Mouse (Mus musculus): Measurements from ENCODE around the gene Zfp1.

Zfp1 gene

GRCm38 (mm10) chr8:111625694-111626527, 17.3 kb upstream of the Zfp1 start:
- peak; percentile 96 for DNase-seq

DNA sequence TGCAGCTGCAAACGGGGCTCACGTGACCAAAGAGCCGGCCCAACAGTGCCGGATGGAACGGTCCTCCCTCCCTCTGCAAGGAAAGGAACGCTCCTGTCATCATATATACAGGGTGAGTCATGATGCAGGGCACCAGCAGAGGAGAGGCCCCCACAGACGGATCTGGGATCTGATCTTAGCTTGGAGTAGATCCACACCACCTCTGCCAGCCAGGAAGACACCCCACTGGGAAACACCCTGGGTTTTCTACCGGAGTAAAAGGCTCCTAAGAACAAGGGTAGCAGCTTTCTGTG, 16.7 kb upstream of the Zfp1 start:
- DNase-seq: peak; percentile 85

DNA sequence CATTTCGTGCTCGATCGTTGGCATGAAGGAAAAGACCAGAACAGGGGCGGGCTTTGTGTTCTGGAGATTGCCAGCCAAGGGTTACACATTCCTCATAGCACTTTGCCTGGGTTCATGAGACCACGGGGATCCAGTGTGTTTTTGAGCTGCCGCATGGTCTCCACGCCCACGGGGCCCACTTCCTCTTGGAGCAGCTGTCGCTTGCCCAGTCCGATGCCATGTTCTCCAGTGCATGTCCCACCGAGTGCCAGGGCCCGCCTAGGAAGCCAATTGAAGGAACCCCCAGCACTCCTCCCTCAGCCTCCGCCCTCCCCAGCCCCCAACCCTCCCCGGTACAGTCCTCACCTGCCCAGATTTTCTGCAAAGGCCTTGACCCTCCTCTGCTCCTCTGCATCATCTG, 16.3 kb upstream of the Zfp1 start:
- DNase-seq: peak; percentile 87

- DNase-seq: peak; percentile 86
Measured at GRCm38 (mm10) chr8:111627923-111628322, 15.3 kb upstream of the Zfp1 start.

DNA sequence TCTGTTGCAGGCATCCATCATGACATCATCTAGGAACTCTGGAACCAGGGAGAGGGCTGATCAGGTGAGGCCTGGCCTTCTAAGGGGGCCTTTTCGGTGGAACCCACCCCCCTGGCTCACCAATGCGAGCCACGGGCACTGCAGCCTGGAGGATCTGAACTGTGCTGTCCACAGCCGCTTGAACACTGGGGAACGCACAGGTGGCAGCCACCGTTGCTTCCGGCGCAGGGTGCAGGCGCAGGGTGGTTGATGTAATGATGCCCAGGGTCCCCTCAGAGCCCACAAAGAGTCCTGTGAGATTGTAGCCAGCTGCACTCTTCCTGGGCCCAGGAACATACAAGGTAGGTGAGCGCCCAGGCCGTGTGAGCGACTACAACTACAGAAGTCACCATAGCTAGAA, 14.8 kb upstream of the Zfp1 start:
- DNase-seq: peak; percentile 87

DNA sequence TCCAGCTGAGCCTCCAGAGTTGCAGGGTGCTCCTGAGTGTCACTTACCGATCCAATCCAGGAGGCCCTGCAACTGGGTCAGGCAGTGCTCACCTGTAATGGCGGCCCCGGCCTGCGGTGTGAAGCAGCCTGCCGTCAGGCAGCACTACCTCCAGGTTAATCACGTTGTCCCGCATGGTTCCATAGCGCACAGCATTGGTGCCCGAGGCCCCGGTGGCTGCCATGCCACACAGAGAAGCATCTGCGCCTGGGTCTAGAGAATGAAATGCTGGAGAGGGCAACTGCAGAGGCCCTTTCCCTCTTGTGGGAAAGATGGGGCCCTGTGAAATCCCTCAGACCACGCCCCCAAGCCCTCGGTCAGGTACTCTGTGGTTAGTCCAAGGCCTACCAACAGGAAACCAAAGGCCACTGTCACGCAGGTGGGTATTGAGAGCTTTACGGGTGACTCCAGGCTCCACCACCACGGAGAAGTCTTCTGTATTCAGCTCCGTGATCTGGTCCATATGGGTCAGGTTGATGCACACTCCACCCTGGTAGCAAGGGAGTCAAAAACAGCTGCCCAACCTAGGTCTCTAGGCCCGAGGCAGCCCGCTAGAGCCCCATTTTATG, 14.2 kb upstream of the Zfp1 start:
- peak; percentile 90 for DNase-seq

DNA sequence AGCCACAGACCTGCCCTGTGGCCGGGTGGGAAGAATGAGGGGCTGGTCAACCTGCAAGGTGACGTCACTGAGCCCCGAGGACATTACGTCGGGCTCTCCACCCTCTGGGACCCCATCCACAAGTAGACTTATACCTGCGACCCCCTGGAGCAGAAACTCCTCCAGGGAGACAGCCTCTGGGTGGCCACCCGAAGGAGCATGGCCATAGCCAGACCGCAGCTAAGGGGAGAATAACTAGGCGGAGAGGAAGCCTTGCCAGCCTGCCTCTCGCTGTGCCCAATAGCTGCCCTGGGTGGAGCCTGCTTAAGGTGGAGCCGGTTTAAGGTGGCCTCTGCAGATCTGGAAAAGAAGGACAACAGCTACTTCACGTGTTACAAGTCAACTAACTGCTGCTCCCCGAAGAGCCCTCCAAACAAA, 13.1 kb upstream of the Zfp1 start, which contains the start of gene Ldhd:
TSS of gene Ldhd (minus strand) at position 270 of the 417 bp plus-strand sequence.
- peak; percentile 97 for DNase-seq

GRCm38 (mm10) chr8:111631589-111631988, 11.6 kb upstream of the Zfp1 start:
- no peak for DNase-seq

GRCm38 (mm10) chr8:111632976-111633375, 10.2 kb upstream of the Zfp1 start:
- no peak for DNase-seq

GRCm38 (mm10) chr8:111638086-111638485, 5.1 kb upstream of the Zfp1 start:
- DNase-seq: peak; percentile 81

GRCm38 (mm10) chr8:111641064-111641463, 2.1 kb upstream of the Zfp1 start:
- DNase-seq: no peak

- DNase-seq: peak; percentile 96
Measured at GRCm38 (mm10) chr8:111642496-111642895, 705 bp upstream of the Zfp1 start.

DNA sequence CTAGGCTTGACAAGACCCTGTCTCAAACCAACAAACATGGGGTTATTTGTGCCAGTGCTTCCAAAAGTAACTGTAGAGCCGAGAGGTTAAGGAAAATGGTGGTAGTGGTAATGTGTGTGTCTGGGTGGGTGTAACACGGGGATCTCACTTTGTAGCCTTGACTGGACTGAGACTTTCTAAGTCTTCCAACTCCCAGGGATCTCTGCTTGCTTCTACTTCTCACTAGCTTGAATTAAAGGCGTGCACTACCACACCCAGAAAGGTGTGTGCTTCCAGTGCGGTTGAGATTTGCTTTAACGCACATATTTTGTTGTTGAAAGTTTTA, 300 bp upstream of the Zfp1 start:
- no peak for DNase-seq

- peak; percentile 93 for DNase-seq
Measured at GRCm38 (mm10) chr8:111644286-111645051, 1.3 kb downstream of the Zfp1 start.

DNA sequence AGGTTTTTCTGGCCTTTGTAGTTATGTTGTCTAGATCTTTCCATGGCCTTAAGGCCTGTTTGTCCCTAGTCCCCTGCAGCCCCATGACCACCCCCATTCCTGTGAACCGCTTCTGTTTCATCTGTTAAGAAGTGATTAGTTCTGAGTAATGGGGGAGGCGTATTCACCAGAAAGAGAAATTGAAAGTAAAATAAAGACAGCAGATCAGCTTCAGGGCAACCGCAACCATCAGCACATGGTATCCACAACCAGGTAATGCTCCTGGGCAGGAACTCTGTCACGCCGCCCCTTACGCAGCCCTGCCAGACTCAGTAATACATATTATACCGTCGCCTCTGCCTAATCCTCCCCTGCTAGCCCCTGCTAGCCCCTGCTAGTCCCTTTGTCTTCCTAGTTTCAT, 2.5 kb downstream of the Zfp1 start:
- peak; percentile 76 for DNase-seq

DNA sequence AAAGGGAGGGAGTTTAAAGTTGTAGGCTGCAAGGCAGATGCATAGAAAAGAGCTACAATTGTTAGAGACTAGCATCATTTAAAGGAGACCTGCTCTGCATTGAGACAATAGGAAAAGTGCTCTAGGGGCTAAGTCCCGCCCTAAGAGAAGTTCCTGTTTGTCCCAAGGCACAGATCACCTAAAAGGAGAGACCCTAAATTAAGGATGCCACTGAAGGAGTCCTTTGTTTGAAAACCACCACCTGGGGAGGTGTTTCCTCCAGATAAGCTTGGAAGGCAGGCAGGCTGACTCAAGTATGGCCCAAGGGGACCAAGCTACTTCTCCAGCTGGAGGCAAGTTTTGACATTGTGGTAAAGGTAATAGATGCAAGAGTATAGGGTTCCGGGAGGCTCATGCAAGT, 5.6 kb downstream of the Zfp1 start:
- DNase-seq: no peak

DNA sequence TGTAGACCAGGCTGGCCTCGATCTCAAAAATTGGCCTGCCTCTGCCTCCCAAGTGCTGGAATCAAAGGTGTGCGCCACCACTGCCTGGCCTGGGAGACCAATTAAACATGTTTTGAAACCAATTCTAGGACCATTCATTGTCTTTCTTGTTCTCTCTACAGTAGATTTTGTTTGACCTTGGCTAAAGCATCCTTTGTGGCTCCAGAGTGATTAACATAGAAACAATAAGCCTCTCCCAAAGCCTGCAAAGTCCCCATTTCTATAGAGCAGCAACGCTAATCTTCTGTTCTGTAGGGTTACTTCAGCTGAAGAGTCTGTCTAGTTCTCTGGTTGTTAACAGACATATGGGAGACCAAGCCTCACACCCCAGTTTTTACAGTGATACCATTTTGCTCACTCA, 7.5 kb downstream of the Zfp1 start:
- DNase-seq: no peak

GRCm38 (mm10) chr8:111653524-111653923, 10.3 kb downstream of the Zfp1 start:
- no peak for DNase-seq

DNA sequence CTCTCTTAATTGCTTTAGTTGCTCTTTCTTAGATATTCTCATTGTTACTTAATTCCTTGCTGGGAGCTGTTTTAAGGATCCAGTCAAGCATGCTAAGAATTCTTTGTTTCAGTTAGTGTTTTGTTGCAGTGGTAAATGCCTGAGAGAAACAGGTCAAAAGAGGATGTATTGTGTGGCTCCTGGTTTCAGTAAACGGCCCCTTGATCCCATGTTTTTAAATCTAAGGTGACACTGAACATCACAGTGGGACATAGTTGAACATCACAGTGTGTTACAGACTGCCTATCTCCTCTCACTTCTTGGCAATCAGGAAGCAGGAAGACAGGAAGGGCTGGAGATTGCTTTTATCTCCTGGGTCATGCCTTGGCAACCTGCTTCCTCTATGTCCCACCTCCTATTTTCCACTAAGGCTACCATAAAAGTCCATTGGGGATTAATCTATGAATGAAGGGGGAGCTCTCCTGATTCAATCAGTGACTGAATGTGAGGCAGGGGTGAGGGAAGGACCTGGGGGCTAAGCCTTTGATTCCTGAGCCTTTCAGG, 14.2 kb downstream of the Zfp1 start:
- DNase-seq: no peak

GRCm38 (mm10) chr8:111658819-111659423, 15.7 kb downstream of the Zfp1 start:
- DNase-seq: peak; percentile 91

DNA sequence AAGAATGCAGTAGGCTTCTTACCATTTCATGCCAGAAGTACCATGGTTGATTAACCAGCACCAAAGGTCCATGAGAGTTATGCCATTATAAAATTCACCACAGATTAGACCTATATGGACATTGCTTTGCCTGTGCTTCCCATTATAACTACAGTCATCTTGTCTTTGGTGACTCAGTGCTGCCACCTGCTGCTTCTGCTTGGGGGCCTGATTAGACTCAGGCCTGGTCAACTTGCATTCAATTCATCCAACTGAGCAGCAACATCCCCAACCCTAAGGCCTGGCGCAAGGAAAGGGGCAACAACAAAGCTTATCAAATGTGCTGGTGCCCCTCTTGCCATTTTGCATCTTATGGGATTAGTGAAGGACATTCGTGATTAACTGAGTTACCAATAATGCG, 19.3 kb downstream of the Zfp1 start:
- DNase-seq: peak; percentile 98

- DNase-seq: no peak
Measured at GRCm38 (mm10) chr8:111666751-111667150, 23.6 kb downstream of the Zfp1 start.

GRCm38 (mm10) chr8:111676237-111676636, 33.0 kb downstream of the Zfp1 start:
- no peak for DNase-seq

Measured in heart, adult 11 months (tissue).